15 mouse cellular contexts compared by ENCODE assay signal in the genomic region with DNA sequence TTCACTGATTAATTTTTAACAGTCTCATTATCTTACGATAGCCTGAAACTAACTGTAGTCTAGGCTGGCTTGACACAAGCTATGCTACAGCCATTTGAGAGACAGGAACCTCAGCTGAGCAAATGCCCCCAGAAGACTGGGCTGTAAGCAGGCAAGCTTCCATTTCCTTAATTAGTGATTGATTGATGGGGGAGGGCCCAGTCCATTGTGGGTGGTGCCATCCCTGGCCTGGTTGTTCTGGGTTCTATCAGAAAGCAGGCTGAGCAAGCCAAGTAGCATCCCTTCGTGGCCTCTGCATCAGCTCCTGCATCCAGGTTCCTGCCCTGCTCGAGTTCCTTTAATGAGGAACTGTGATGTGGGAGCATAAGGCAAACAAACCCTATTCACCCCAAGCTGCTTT. TPM values are rescaled to one million over a fixed set of nuclear protein-coding genes. Genes with fewer than 3 reads are reported as not detected.
"Had no signal": no experiment of that assay in that cellular context is flagged by ENCODE, and none has a peak within 500 bp of the region (broad histone marks: within the 10 kb centered on the region; RNA-seq: fewer than 3 reads in every experiment).

No protein-coding gene starts in this region.

- H3K9ac ChIP-seq: liver, embryonic 15.5 days; neural tube, embryonic 12.5 days had no signal

- H3K27me3 ChIP-seq: neural tube, embryonic 12.5 days had no signal

- H3K27ac ChIP-seq: limb, embryonic 10.5 days; liver, embryonic 15.5 days; midbrain, embryonic 10.5 days; neural tube, embryonic 12.5 days; stomach, postnatal 0 days had no signal

- H3K4me3 ChIP-seq: limb, embryonic 10.5 days; liver, embryonic 15.5 days; midbrain, embryonic 10.5 days; neural tube, embryonic 12.5 days had no signal

- H3K36me3 ChIP-seq: limb, embryonic 10.5 days; liver, embryonic 15.5 days; midbrain, embryonic 10.5 days; neural tube, embryonic 12.5 days had no signal

- ATAC-seq: intestine, embryonic 16.5 days; lung, postnatal 0 days had no signal

- DNase-seq: layer of hippocampus, postnatal 36 days; lung, adult 2 months; lung, postnatal 36 days; midbrain, embryonic 14.5 days; thymus, adult 18-20 months; thymus, postnatal 14 days had no signal

- H3K9me3 ChIP-seq: limb, embryonic 10.5 days; liver, embryonic 15.5 days; midbrain, embryonic 10.5 days; neural tube, embryonic 12.5 days had no signal

- H3K4me2 ChIP-seq: liver, embryonic 11.5 days; liver, embryonic 15.5 days; neural tube, embryonic 12.5 days had no signal

RNA-seq across cellular contexts. Expression of gene Pard6b, which starts 6.3 kb away (rescaled TPM):
- total RNA-seq: monocyte, adult 5-6 weeks had no signal
